Mouse (Mus musculus): ENCODE results near the gene C2cd4c. TPM values are rescaled to one million over a fixed set of nuclear protein-coding genes. Genes with fewer than 3 reads are reported as not detected.

The C2cd4c gene
- polyA plus RNA-seq (2012; rRNA removed), result 0.03 and 0.07 TPM in 2 replicates

GRCm38 (mm10) chr10:79613578-79614304 is at the start of gene C2cd4c:
C2cd4c (minus strand) TSS chr10:79614025.
- WGBS, result 2% methylated on average over 60 of the region's 60 CpGs
- peak; percentile 61 for DNase-seq
- Histone ChIP-seq H3K36me3 (ENCODE audit: control insufficient read depth, insufficient read depth, low read length) (no peaks in the 10 kb centered on the region), H3K27ac (ENCODE audit: insufficient read depth, low read depth, low read length) (no peak within 1 kb of the TSS), H3K4me1 (ENCODE audit: control insufficient read depth, insufficient read depth, low read length) (no peaks in the 10 kb centered on the region), H3K27me3 (replicated peaks; ENCODE audit: control insufficient read depth, insufficient read depth, low read length) (peaks cover 2% of the 10 kb centered on the region; the same call in 1 of the 2 replicates), H3K4me3 (ENCODE audit: insufficient read depth, low read depth, low read length) (peak within 1 kb of the TSS; percentile 46; the same call in 1 of the 2 replicates)
- TF ChIP-seq POLR2A (IDR thresholded peaks at IDR 0.05; ENCODE audit: low read depth, low read length), result no peak
- no peak for TF ChIP-seq CTCF (conservative IDR thresholded peaks at IDR 0.05; ENCODE audit: insufficient read depth, insufficient read length, low read depth, low read length)

- Histone ChIP-seq H3K4me3 (ENCODE audit: insufficient read depth, low read depth, low read length) (no peak overlapping the region), H3K36me3 (ENCODE audit: control insufficient read depth, insufficient read depth, low read length) (no peaks in the 10 kb centered on the region), H3K27me3 (replicated peaks; ENCODE audit: control insufficient read depth, insufficient read depth, low read length) (no peaks in the 10 kb centered on the region), H3K27ac (ENCODE audit: insufficient read depth, low read depth, low read length) (no peak overlapping the region), H3K4me1 (ENCODE audit: control insufficient read depth, insufficient read depth, low read length) (no peaks in the 10 kb centered on the region)
- no peak for TF ChIP-seq CTCF (conservative IDR thresholded peaks at IDR 0.05; ENCODE audit: insufficient read depth, insufficient read length, low read depth, low read length)
- no peak for TF ChIP-seq POLR2A (IDR thresholded peaks at IDR 0.05; ENCODE audit: low read depth, low read length)
- no peak for DNase-seq
- WGBS, result 55% methylated on average over 3 of the region's 3 CpGs
Observed at GRCm38 (mm10) chr10:79661861-79662260, 48.0 kb upstream of the C2cd4c start.

GRCm38 (mm10) chr10:79660298-79660697 is 46.5 kb upstream of the C2cd4c start:
- no peak for DNase-seq
- Histone ChIP-seq H3K27ac (ENCODE audit: insufficient read depth, low read depth, low read length) (no peak overlapping the region), H3K4me1 (ENCODE audit: control insufficient read depth, insufficient read depth, low read length) (no peaks in the 10 kb centered on the region), H3K27me3 (replicated peaks; ENCODE audit: control insufficient read depth, insufficient read depth, low read length) (no peaks in the 10 kb centered on the region), H3K36me3 (ENCODE audit: control insufficient read depth, insufficient read depth, low read length) (no peaks in the 10 kb centered on the region), H3K4me3 (ENCODE audit: insufficient read depth, low read depth, low read length) (no peak overlapping the region)
- TF ChIP-seq CTCF (conservative IDR thresholded peaks at IDR 0.05; ENCODE audit: insufficient read depth, insufficient read length, low read depth, low read length) (peak; percentile 31; the same call in 1 of the 2 replicates), POLR2A (IDR thresholded peaks at IDR 0.05; ENCODE audit: low read depth, low read length) (no peak)
- WGBS, result 78% methylated on average over 2 of the region's 2 CpGs

GRCm38 (mm10) chr10:79658829-79659228 is 45.0 kb upstream of the C2cd4c start:
- H3K4me3 ChIP-seq (ENCODE audit: insufficient read depth, low read depth, low read length), result no peak overlapping the region
- H3K27me3 ChIP-seq (replicated peaks; ENCODE audit: control insufficient read depth, insufficient read depth, low read length), result no peaks in the 10 kb centered on the region
- no peaks in the 10 kb centered on the region for H3K36me3 ChIP-seq (ENCODE audit: control insufficient read depth, insufficient read depth, low read length)
- no peak for TF ChIP-seq POLR2A (IDR thresholded peaks at IDR 0.05; ENCODE audit: low read depth, low read length)
- TF ChIP-seq CTCF (conservative IDR thresholded peaks at IDR 0.05; ENCODE audit: insufficient read depth, insufficient read length, low read depth, low read length), result peak; percentile 32; the same call in 1 of the 2 replicates
- H3K27ac ChIP-seq (ENCODE audit: insufficient read depth, low read depth, low read length), result no peak overlapping the region
- H3K4me1 ChIP-seq (ENCODE audit: control insufficient read depth, insufficient read depth, low read length), result no peaks in the 10 kb centered on the region
- DNase-seq, result no peak
- WGBS, result 27% methylated on average over 4 of the region's 4 CpGs

- WGBS, result 49% methylated on average over 1 of the region's 1 CpGs
- no peak overlapping the region for H3K27ac ChIP-seq (ENCODE audit: insufficient read depth, low read depth, low read length)
Observed at GRCm38 (mm10) chr10:79654946-79655395, 41.1 kb upstream of the C2cd4c start.

GRCm38 (mm10) chr10:79652789-79653188 is 39.0 kb upstream of the C2cd4c start:
- TF ChIP-seq POLR2A (IDR thresholded peaks at IDR 0.05; ENCODE audit: low read depth, low read length), result no peak
- no peak for TF ChIP-seq CTCF (conservative IDR thresholded peaks at IDR 0.05; ENCODE audit: insufficient read depth, insufficient read length, low read depth, low read length)
- H3K4me1 ChIP-seq (ENCODE audit: control insufficient read depth, insufficient read depth, low read length), result no peaks in the 10 kb centered on the region

More at GRCm38 (mm10) chr10:79654946-79655395, 41.1 kb upstream of the C2cd4c start:
- H3K4me1 ChIP-seq (ENCODE audit: control insufficient read depth, insufficient read depth, low read length), result no peaks in the 10 kb centered on the region
- no peaks in the 10 kb centered on the region for H3K27me3 ChIP-seq (replicated peaks; ENCODE audit: control insufficient read depth, insufficient read depth, low read length)
- DNase-seq, result no peak
- H3K4me3 ChIP-seq (ENCODE audit: insufficient read depth, low read depth, low read length), result no peak overlapping the region
- no peaks in the 10 kb centered on the region for H3K36me3 ChIP-seq (ENCODE audit: control insufficient read depth, insufficient read depth, low read length)
- no peak for TF ChIP-seq POLR2A (IDR thresholded peaks at IDR 0.05; ENCODE audit: low read depth, low read length)
- no peak for TF ChIP-seq CTCF (conservative IDR thresholded peaks at IDR 0.05; ENCODE audit: insufficient read depth, insufficient read length, low read depth, low read length)

GRCm38 (mm10) chr10:79649070-79649751 is 35.4 kb upstream of the C2cd4c start:
- Histone ChIP-seq H3K4me3 (ENCODE audit: insufficient read depth, low read depth, low read length) (no peak overlapping the region), H3K27me3 (replicated peaks; ENCODE audit: control insufficient read depth, insufficient read depth, low read length) (no peaks in the 10 kb centered on the region), H3K4me1 (ENCODE audit: control insufficient read depth, insufficient read depth, low read length) (no peaks in the 10 kb centered on the region), H3K27ac (ENCODE audit: insufficient read depth, low read depth, low read length) (no peak overlapping the region), H3K36me3 (ENCODE audit: control insufficient read depth, insufficient read depth, low read length) (no peaks in the 10 kb centered on the region)
- TF ChIP-seq POLR2A (IDR thresholded peaks at IDR 0.05; ENCODE audit: low read depth, low read length) (no peak), CTCF (conservative IDR thresholded peaks at IDR 0.05; ENCODE audit: insufficient read depth, insufficient read length, low read depth, low read length) (peak; percentile 94)
- DNase-seq, result peak; percentile 72
- WGBS, result 30% methylated on average over 7 of the region's 7 CpGs

More at GRCm38 (mm10) chr10:79652789-79653188, 39.0 kb upstream of the C2cd4c start:
- Histone ChIP-seq H3K36me3 (ENCODE audit: control insufficient read depth, insufficient read depth, low read length) (no peaks in the 10 kb centered on the region), H3K27me3 (replicated peaks; ENCODE audit: control insufficient read depth, insufficient read depth, low read length) (no peaks in the 10 kb centered on the region), H3K4me3 (ENCODE audit: insufficient read depth, low read depth, low read length) (no peak overlapping the region), H3K27ac (ENCODE audit: insufficient read depth, low read depth, low read length) (no peak overlapping the region)
- WGBS, result 60% methylated on average over 7 of the region's 7 CpGs
- peak; percentile 17 for DNase-seq
